Mouse (Mus musculus) embryo, embryonic 10 days (tissue): ENCODE measurements around the gene Ak6.
A peak's percentile ranks its signal among the peaks of the same experiment; 100 is the strongest.

Source experiments
- DNase-seq: peaks from one replicate; pipeline ENCODE4 v3.0.0-alpha.2; 2015; ENCODE audit warnings: low spot score

Gene Ak6

GRCm38 (mm10) chr13:100650550-100651438 lies at the start of gene Ak6, which contains the start of gene Rad17:
Gene Ak6 (plus strand): TSS chr13:100650979.
Gene Rad17 (minus strand): TSS chr13:100651051.
- DNase-seq: peak; percentile 92

- DNase-seq: no peak
Observed at GRCm38 (mm10) chr13:100601034-100601433, 49.7 kb upstream of the Ak6 start.

- DNase-seq: no peak
Observed at GRCm38 (mm10) chr13:100602239-100602902, 48.4 kb upstream of the Ak6 start.

- no peak for DNase-seq
Observed at GRCm38 (mm10) chr13:100603031-100603737, 47.6 kb upstream of the Ak6 start.

- DNase-seq: no peak
Observed at GRCm38 (mm10) chr13:100603738-100604095, 47.1 kb upstream of the Ak6 start.

- DNase-seq: no peak
Observed at GRCm38 (mm10) chr13:100605845-100606244, 44.9 kb upstream of the Ak6 start.

GRCm38 (mm10) chr13:100607756-100608155 lies 43.0 kb upstream of the Ak6 start:
- no peak for DNase-seq

GRCm38 (mm10) chr13:100611266-100611665 lies 39.5 kb upstream of the Ak6 start:
- no peak for DNase-seq

- DNase-seq: no peak
Observed at GRCm38 (mm10) chr13:100612251-100612650, 38.5 kb upstream of the Ak6 start.

- no peak for DNase-seq
Observed at GRCm38 (mm10) chr13:100612903-100613302, 37.9 kb upstream of the Ak6 start.

GRCm38 (mm10) chr13:100616181-100617087 lies 34.3 kb upstream of the Ak6 start, which contains the start of gene Marveld2:
Gene Marveld2 (minus strand): TSS chr13:100616971.
- DNase-seq: peak; percentile 42

GRCm38 (mm10) chr13:100617583-100617982 lies 33.2 kb upstream of the Ak6 start:
- DNase-seq: no peak

- no peak for DNase-seq
Observed at GRCm38 (mm10) chr13:100622241-100622640, 28.5 kb upstream of the Ak6 start.

GRCm38 (mm10) chr13:100634106-100634691 lies 16.6 kb upstream of the Ak6 start:
- DNase-seq: no peak

- DNase-seq: no peak
Observed at GRCm38 (mm10) chr13:100642471-100643209, 8.1 kb upstream of the Ak6 start.

GRCm38 (mm10) chr13:100648223-100648622 lies 2.6 kb upstream of the Ak6 start:
- DNase-seq: no peak

- DNase-seq: no peak
Observed at GRCm38 (mm10) chr13:100651439-100652186, 834 bp downstream of the Ak6 start, which contains the start of gene Taf9. Gene Taf9 (plus strand): TSS chr13:100651579.

GRCm38 (mm10) chr13:100658091-100658490 lies 7.3 kb downstream of the Ak6 start:
- DNase-seq: no peak

- peak; percentile 82 for DNase-seq
Observed at GRCm38 (mm10) chr13:100659864-100660456, 9.2 kb downstream of the Ak6 start.
